Mouse (Mus musculus) c-Kit-negative CD71-positive TER-119-positive erythroid progenitor cells, embryonic 14.5 days (primary cell): Measurements from ENCODE around the gene Pif1.

Source experiments
- DNase-seq: peaks from one replicate; pipeline ENCODE4 v3.0.0-alpha.2; 2013; ENCODE audit warnings: low read depth, low spot score

The Pif1 gene

GRCm38 (mm10) chr9:65586406-65587269 lies at the start of gene Pif1:
Gene Pif1, plus strand, starts transcription at chr9:65587160.
- DNase-seq: peak; percentile 89

GRCm38 (mm10) chr9:65537901-65538630 lies 48.9 kb upstream of the Pif1 start:
- no peak for DNase-seq

GRCm38 (mm10) chr9:65539697-65540096 lies 47.3 kb upstream of the Pif1 start:
- no peak for DNase-seq

- DNase-seq: no peak
Measured at GRCm38 (mm10) chr9:65541126-65542068, 45.6 kb upstream of the Pif1 start.

- no peak for DNase-seq
Measured at GRCm38 (mm10) chr9:65542111-65542524, 44.8 kb upstream of the Pif1 start.

GRCm38 (mm10) chr9:65545635-65546412 lies 41.1 kb upstream of the Pif1 start:
- no peak for DNase-seq

GRCm38 (mm10) chr9:65546413-65546695 lies 40.6 kb upstream of the Pif1 start:
- DNase-seq: no peak

- DNase-seq: no peak
Measured at GRCm38 (mm10) chr9:65547111-65547510, 39.8 kb upstream of the Pif1 start.

- DNase-seq: no peak
Measured at GRCm38 (mm10) chr9:65547844-65548243, 39.1 kb upstream of the Pif1 start.

DNA sequence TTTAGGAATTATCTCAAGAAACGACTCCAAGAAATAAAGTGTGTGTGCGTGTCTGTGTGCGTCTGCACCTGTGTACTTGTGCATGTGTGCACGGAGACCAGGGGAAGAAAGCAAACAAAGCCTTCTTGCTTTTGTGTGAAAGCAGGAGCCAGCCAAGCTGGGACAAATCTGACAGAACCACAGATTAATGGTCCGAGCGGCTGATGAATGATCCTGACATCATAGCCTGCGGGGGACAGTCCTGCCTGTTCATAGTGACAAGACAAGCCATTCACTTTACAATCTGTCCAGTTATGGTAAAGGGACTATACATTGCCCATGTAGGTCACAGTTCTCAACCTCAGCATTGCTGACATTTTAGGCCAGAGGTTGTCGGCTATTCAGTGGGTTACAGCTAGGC lies 38.6 kb upstream of the Pif1 start:
- no peak for DNase-seq

- DNase-seq: no peak
Measured at GRCm38 (mm10) chr9:65549139-65549538, 37.8 kb upstream of the Pif1 start.

- DNase-seq: no peak
Measured at GRCm38 (mm10) chr9:65549643-65550042, 37.3 kb upstream of the Pif1 start.

DNA sequence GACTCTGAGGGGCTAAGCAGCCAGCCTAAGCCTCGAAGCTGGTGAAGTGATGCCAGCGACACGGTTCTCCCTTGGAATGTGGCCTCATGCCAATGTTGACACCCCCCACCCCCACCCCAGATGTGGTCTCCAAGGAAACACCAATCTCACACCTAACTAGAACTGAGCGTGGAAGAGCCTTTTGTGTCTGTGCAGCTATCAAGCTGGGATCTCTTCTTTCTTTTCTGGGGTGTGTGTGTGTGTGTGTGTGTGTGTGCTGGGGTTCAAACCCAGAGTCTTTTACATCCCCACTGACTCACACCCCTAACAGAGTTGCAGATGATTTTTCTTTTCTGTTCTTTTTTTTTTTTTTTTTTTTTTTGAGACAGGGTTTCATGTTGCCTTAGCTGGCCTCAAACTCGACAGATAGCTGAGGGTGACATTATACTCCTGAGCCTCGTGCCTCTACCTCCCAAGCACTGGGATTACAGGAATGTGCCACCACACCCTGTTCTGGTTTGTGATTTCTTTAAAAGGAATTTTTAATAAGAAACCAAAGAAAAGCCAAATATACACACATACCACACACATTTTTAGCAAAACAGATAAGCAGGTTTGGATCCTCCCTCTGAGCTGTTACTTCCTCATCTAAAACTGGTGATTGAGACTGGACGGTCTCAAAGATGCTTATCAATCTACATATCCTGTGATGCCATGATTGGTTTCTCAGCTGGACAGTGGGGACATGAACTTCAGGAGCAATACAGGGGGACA lies 36.7 kb upstream of the Pif1 start:
- no peak for DNase-seq

- DNase-seq: no peak
Measured at GRCm38 (mm10) chr9:65551035-65551434, 35.9 kb upstream of the Pif1 start.

- no peak for DNase-seq
Measured at GRCm38 (mm10) chr9:65552141-65552540, 34.8 kb upstream of the Pif1 start.

- no peak for DNase-seq
Measured at GRCm38 (mm10) chr9:65552711-65553110, 34.2 kb upstream of the Pif1 start.

DNA sequence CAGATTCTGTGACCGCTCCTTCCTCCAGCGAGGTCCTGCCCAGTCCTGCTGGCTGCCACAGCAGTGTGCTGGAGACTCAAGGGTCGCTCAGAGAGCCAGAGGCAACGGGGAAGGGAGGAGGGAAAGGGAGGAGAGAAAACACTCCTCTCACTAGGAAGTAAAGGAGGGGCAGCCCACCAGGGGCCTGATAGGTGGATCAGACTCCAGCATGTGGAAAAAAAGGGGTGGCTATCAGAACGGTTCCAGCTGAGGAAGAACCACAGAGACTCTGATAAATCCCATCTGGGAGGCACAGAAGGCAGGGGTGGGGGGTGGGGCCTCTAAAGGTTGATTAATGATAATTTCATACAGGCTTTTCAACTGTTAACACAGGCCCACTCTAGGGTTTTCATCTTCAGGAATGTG lies 32.0 kb upstream of the Pif1 start:
- peak; percentile 72 for DNase-seq

GRCm38 (mm10) chr9:65555621-65556020 lies 31.3 kb upstream of the Pif1 start:
- no peak for DNase-seq

DNA sequence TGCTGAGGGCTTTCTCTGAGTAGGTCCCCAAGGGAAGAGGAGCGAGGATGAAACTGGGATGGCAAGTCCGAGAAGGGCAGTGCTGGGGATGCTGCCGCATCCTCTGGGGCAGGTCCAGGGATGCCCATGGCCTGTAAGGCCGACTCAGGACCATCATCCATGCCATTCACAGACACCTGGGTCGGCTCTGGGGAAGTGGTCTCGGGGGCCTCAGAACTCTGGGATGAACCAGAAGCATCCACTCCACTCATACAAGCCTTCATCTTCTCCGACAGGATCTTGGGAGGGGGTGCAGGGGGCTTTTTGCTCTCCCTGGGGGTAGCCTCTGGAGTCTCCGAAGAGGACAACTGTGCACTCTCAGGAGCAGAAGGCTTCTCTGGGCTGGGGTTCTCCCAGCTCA lies 30.6 kb upstream of the Pif1 start:
- no peak for DNase-seq

- no peak for DNase-seq
Measured at GRCm38 (mm10) chr9:65556979-65557378, 30.0 kb upstream of the Pif1 start.
